15 mouse cellular contexts compared by ENCODE assay signal in genomic region chr16:31169596-31169995, GRCm38 (mm10).
"Had no signal": no experiment of that assay in that cellular context is flagged by ENCODE, and none has a peak within 500 bp of the region (broad histone marks: within the 10 kb centered on the region; RNA-seq: fewer than 3 reads in every experiment).

No protein-coding gene starts in this region.

- ATAC-seq: lung, postnatal 0 days; midbrain, embryonic 13.5 days; midbrain, embryonic 15.5 days had no signal

- H3K4me2 ChIP-seq: lung, embryonic 15.5 days; midbrain, embryonic 11.5 days; midbrain, embryonic 13.5 days; midbrain, embryonic 15.5 days; neural tube, embryonic 12.5 days; stomach, embryonic 15.5 days had no signal

- H3K9ac ChIP-seq: lung, embryonic 15.5 days; midbrain, embryonic 13.5 days; midbrain, embryonic 15.5 days; neural tube, embryonic 12.5 days; stomach, embryonic 15.5 days had no signal

- H3K36me3 ChIP-seq: lung, embryonic 15.5 days; midbrain, embryonic 13.5 days; midbrain, embryonic 15.5 days; neural tube, embryonic 12.5 days; stomach, embryonic 15.5 days had no signal

- DNase-seq: lung, adult 2 months; lung, postnatal 14 days; lung, postnatal 36 days; right cerebral cortex, postnatal 14 days; thymus, postnatal 25 days had no signal

- H3K9me3 ChIP-seq: lung, embryonic 15.5 days; midbrain, embryonic 13.5 days; midbrain, embryonic 15.5 days; neural tube, embryonic 12.5 days; stomach, embryonic 15.5 days had no signal

- H3K27me3 ChIP-seq: lung, embryonic 15.5 days; megakaryocyte, embryonic 14.5 days; midbrain, embryonic 13.5 days; midbrain, embryonic 15.5 days; neural tube, embryonic 12.5 days; stomach, embryonic 15.5 days had no signal

- H3K4me3 ChIP-seq: lung, embryonic 15.5 days; megakaryocyte, embryonic 14.5 days; midbrain, embryonic 13.5 days; midbrain, embryonic 15.5 days; neural tube, embryonic 12.5 days; stomach, embryonic 15.5 days had no signal

- H3K27ac ChIP-seq: lung, embryonic 15.5 days; macrophage; midbrain, embryonic 13.5 days; midbrain, embryonic 15.5 days; neural tube, embryonic 12.5 days; stomach, embryonic 15.5 days; stomach, postnatal 0 days had no signal
